Mouse (Mus musculus) heart, embryonic 11.5 days (tissue): Measurements from ENCODE around the gene Ikzf3. TPM values are rescaled to one million over a fixed set of nuclear protein-coding genes. Genes with fewer than 3 reads are reported as not detected.

Source experiments
- ATAC-seq: fragments of 200-750 bp; cut with Nextera tagmentation; replicated peaks from 2 replicates; pipeline ENCODE4 v1.8.0; 2017; ENCODE audit warnings: moderate library complexity; ENCODE audit not compliant: insufficient number of reproducible peaks, low FRiP score, low TSS enrichment
- H3K27ac ChIP-seq: fragments of 300-500 bp; sonication (generic); 2 replicates; pipeline ENCODE4 v1.5.1; 2014; ENCODE audit warnings: mild to moderate bottlenecking, low read depth, low read length
- H3K27me3 ChIP-seq: fragments of 300-500 bp; sonication (generic); 2 replicates; pipeline ENCODE4 v1.6.1; 2014; ENCODE audit warnings: mild to moderate bottlenecking, low read length, mixed read lengths; ENCODE audit not compliant: control insufficient read depth, insufficient read depth
- H3K36me3 ChIP-seq: fragments of 300-500 bp; sonication (generic); 2 replicates; pipeline ENCODE4 v1.6.1; 2014; ENCODE audit warnings: mild to moderate bottlenecking, low read length, moderate library complexity, mixed read lengths; ENCODE audit not compliant: control insufficient read depth, insufficient read depth
- H3K4me1 ChIP-seq: fragments of 300-500 bp; sonication (generic); 2 replicates; pipeline ENCODE4 v1.6.1; 2014; ENCODE audit warnings: low read length; ENCODE audit not compliant: control insufficient read depth, insufficient read depth
- H3K4me2 ChIP-seq: fragments of 300-500 bp; sonication (generic); 2 replicates; pipeline ENCODE4 v1.6.1; 2014; ENCODE audit warnings: mild to moderate bottlenecking, moderate library complexity
- H3K4me3 ChIP-seq: fragments of 300-500 bp; sonication (generic); 2 replicates; pipeline ENCODE4 v1.5.1; 2014; ENCODE audit warnings: low read depth, low read length
- H3K9ac ChIP-seq: fragments of 300-500 bp; sonication (generic); 2 replicates; pipeline ENCODE4 v1.6.1; 2014; ENCODE audit warnings: mild to moderate bottlenecking, low read depth, low read length, moderate library complexity
- H3K9me3 ChIP-seq: fragments of 300-500 bp; sonication (generic); replicated peaks from 2 replicates; pipeline ENCODE4 v1.6.1; 2016; ENCODE audit warnings: low read length; ENCODE audit not compliant: control insufficient read depth
- WGBS: fragments of 180-500 bp; shearing (Covaris S2); extraction: QIAGEN DNeasy Blood & Tissue Kit; methylation state at CpG from one replicate; pipeline ENCODE4 v1.1.7; 2014; ENCODE audit not compliant: insufficient replicate concordance; 5-methylcytosine and 5-hydroxymethylcytosine counted together
- polyA plus RNA-seq: library from polyadenylated mRNA; unstranded; fragments of >200 nt; fragmentation: Nextera tagmentation; extraction: Ambion mirVana; gene quantifications from 2 replicates; pipeline ENCODE4 v1.2.1, GENCODE M21; 2014

Ikzf3 gene
- polyA plus RNA-seq, 1 experiment from 2014 or later: 0.13 TPM

- peak overlapping the region; percentile 18 for H3K4me3 ChIP-seq
- peaks cover 7% of the 10 kb centered on the region for H3K36me3 ChIP-seq
- H3K27ac ChIP-seq: peak overlapping the region; percentile 89
- peak overlapping the region; percentile 47 for H3K4me2 ChIP-seq
- H3K9me3 ChIP-seq: no peaks in the 10 kb centered on the region
- no peak for ATAC-seq
- H3K9ac ChIP-seq: peak overlapping the region; percentile 49; the same call in 1 of the 2 replicates
- no peaks in the 10 kb centered on the region for H3K27me3 ChIP-seq
- H3K4me1 ChIP-seq: peaks cover 62% of the 10 kb centered on the region
- WGBS: 52% methylated on average over 17 of the region's 17 CpGs
Measured at GRCm38 (mm10) chr11:98581286-98582029, 35.6 kb upstream of the Ikzf3 start.

- H3K9me3 ChIP-seq: no peaks in the 10 kb centered on the region
- peak overlapping the region; percentile 47 for H3K4me2 ChIP-seq
- peak overlapping the region; percentile 49 for H3K9ac ChIP-seq
- peak overlapping the region; percentile 89 for H3K27ac ChIP-seq
- peaks cover 7% of the 10 kb centered on the region for H3K36me3 ChIP-seq
- H3K27me3 ChIP-seq: no peaks in the 10 kb centered on the region
- peak overlapping the region; percentile 18 for H3K4me3 ChIP-seq
- WGBS: 34% methylated on average over 16 of the region's 16 CpGs
- H3K4me1 ChIP-seq: peaks cover 56% of the 10 kb centered on the region
- ATAC-seq: peak; percentile 73
Measured at GRCm38 (mm10) chr11:98580301-98581121, 34.7 kb upstream of the Ikzf3 start.

GRCm38 (mm10) chr11:98577776-98578175 is 31.9 kb upstream of the Ikzf3 start:
- 81% methylated on average over 5 of the region's 5 CpGs for WGBS
- H3K27ac ChIP-seq: no peak overlapping the region
- H3K4me3 ChIP-seq: no peak overlapping the region
- no peak overlapping the region for H3K4me2 ChIP-seq
- H3K9me3 ChIP-seq: no peaks in the 10 kb centered on the region
- no peak for ATAC-seq
- peaks cover 4% of the 10 kb centered on the region for H3K36me3 ChIP-seq
- H3K9ac ChIP-seq: no peak overlapping the region
- H3K27me3 ChIP-seq: no peaks in the 10 kb centered on the region
- H3K4me1 ChIP-seq: peaks cover 33% of the 10 kb centered on the region

GRCm38 (mm10) chr11:98569461-98569860 is 23.6 kb upstream of the Ikzf3 start:
- no peak for ATAC-seq
- Histone ChIP-seq H3K9ac (no peak overlapping the region), H3K36me3 (no peaks in the 10 kb centered on the region), H3K4me2 (no peak overlapping the region), H3K4me1 (no peaks in the 10 kb centered on the region), H3K27me3 (no peaks in the 10 kb centered on the region), H3K4me3 (no peak overlapping the region), H3K9me3 (no peaks in the 10 kb centered on the region), H3K27ac (no peak overlapping the region)
- WGBS: 76% methylated on average over 6 of the region's 6 CpGs

- Histone ChIP-seq H3K4me2 (no peak overlapping the region), H3K36me3 (no peaks in the 10 kb centered on the region), H3K9ac (no peak overlapping the region), H3K27ac (no peak overlapping the region), H3K4me1 (no peaks in the 10 kb centered on the region), H3K4me3 (no peak overlapping the region), H3K27me3 (no peaks in the 10 kb centered on the region), H3K9me3 (no peaks in the 10 kb centered on the region)
- 87% methylated on average over 8 of the region's 8 CpGs for WGBS
- ATAC-seq: no peak
Measured at GRCm38 (mm10) chr11:98568326-98568725, 22.5 kb upstream of the Ikzf3 start.

GRCm38 (mm10) chr11:98563921-98564414 is 18.1 kb upstream of the Ikzf3 start:
- WGBS: 71% methylated on average over 13 of the region's 13 CpGs
- Histone ChIP-seq H3K36me3 (no peaks in the 10 kb centered on the region), H3K9me3 (no peaks in the 10 kb centered on the region), H3K9ac (no peak overlapping the region), H3K4me1 (peaks cover 10% of the 10 kb centered on the region; the same call in 1 of the 2 replicates), H3K4me2 (no peak overlapping the region), H3K4me3 (no peak overlapping the region), H3K27ac (no peak overlapping the region), H3K27me3 (no peaks in the 10 kb centered on the region)
- no peak for ATAC-seq

- Histone ChIP-seq H3K4me3 (no peak overlapping the region), H3K9ac (no peak overlapping the region), H3K36me3 (no peaks in the 10 kb centered on the region), H3K27ac (no peak overlapping the region), H3K4me1 (peaks cover 10% of the 10 kb centered on the region; the same call in 1 of the 2 replicates), H3K4me2 (no peak overlapping the region), H3K9me3 (no peaks in the 10 kb centered on the region), H3K27me3 (no peaks in the 10 kb centered on the region)
- WGBS: 85% methylated on average over 3 of the region's 3 CpGs
- ATAC-seq: no peak
Measured at GRCm38 (mm10) chr11:98563025-98563424, 17.2 kb upstream of the Ikzf3 start.

- Histone ChIP-seq H3K4me2 (no peak overlapping the region), H3K4me3 (no peak overlapping the region), H3K27ac (peak overlapping the region; percentile 10), H3K9ac (no peak overlapping the region), H3K27me3 (no peaks in the 10 kb centered on the region), H3K9me3 (no peaks in the 10 kb centered on the region), H3K36me3 (no peaks in the 10 kb centered on the region), H3K4me1 (peaks cover 10% of the 10 kb centered on the region; the same call in 1 of the 2 replicates)
- ATAC-seq: no peak
- WGBS: 16% methylated on average over 7 of the region's 7 CpGs
Measured at GRCm38 (mm10) chr11:98560942-98561341, 15.1 kb upstream of the Ikzf3 start.
